Mouse (Mus musculus): ENCODE data around the gene Hdhd3.

- TF ChIP-seq ZNF384 (IDR thresholded peaks at IDR 0.05; ENCODE audit: low read depth, low read length) = no peak
- TF ChIP-seq HCFC1 (IDR thresholded peaks at IDR 0.05; ENCODE audit: borderline replicate concordance, insufficient read depth, low read length) = no peak
Observed at GRCm38 (mm10) chr4:62516579-62516978, 13.3 kb upstream of the Hdhd3 start.
